Mouse (Mus musculus) layer of hippocampus, adult 11-12 months (tissue): ENCODE data around the gene Aifm1.

Experiments
- DNase-seq: peaks from one replicate; pipeline ENCODE4 v3.0.0; 2022; ENCODE audit warnings: low spot score

Aifm1 gene

DNA sequence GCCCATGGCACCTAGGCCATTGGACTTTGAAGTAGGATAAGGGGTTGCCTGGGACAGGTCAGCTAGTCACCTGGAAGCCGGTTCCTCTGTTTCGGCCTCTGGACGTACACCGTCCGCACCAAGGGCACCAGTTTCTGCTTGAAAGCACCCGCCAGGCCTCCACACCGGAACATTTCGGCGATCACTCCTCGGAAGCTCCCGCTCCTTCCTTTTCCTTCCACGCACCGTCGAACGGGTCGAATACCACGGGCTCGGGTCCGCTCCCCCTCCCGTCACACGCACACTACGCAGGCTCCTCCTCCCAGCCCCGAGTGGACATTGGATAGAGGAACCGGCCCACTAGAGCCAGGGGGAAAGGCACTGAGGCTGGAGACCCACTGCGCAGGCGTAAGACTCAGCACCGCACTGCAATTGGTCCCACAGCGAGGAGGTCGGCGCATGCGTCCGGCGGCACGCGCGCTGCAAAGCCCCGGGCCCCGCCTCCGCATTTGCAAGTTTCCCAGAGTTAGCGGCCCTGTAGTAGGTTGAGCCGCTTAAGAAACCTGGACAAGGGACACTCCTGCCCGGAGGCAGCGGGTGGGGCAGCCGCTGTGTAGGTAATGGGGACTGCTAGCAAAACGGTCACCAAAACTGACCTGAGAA is at the start of gene Aifm1:
TSS of gene Aifm1 (minus strand) at position 398 of the 642 bp plus-strand sequence.
- peak; percentile 89 for DNase-seq

DNA sequence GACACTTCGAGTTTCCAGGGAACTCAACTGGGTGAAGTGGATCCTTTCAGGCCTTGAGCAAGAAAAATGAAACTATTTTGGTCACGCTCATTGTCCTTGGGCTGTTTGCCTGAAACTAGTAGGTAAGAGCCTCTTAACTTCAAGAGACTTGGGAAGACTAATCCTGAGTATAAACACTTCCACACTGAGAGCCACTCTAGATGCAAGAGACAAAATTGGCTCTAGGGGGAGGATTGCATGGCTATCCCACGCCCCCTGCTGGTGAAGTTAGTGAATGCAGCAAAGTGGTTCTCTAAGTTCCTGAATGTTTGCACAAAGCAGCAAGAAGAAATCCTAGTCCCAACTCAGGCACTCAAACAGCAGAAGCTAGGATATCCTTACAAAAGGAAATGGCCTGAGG is 18.8 kb upstream of the Aifm1 start:
- peak; percentile 76 for DNase-seq

DNA sequence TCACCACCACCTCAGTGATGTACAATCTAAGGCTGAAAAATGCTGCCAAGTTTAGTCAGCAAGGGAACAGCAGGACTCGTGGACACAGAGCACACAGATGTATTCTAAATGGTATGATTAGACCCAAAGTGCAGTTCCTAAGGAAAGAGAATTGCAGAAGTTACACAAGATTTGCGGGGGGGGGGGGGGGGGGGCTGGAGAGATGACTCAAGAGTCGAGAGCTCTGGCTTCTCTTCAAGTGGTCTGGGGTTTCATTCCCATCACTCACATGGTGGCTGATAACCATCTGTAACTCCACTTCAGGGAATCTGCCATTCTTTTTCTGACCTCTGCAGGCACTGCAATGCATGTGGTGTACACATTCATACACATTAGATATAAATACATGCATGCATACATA is 13.1 kb upstream of the Aifm1 start:
- DNase-seq = no peak

DNA sequence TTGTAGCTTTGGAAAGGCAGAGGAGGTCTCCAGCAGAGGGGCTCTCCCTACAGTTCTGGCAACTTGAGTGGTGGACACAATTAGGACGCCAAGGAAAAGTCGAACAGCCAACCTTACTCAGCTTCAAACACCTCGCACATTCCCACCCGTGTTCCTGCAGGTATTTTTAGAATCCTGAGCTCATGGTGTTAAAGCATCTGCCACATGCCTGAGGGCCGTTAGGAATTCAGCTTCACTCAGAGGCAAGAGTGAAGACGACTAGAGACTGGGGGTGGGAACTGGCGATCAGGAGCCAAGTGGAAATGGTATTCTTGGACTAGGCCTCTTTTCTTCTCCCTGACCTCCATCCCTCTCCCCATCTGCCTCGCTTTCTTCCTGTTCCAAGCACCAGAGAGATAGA is 12.5 kb upstream of the Aifm1 start:
- DNase-seq = no peak

DNA sequence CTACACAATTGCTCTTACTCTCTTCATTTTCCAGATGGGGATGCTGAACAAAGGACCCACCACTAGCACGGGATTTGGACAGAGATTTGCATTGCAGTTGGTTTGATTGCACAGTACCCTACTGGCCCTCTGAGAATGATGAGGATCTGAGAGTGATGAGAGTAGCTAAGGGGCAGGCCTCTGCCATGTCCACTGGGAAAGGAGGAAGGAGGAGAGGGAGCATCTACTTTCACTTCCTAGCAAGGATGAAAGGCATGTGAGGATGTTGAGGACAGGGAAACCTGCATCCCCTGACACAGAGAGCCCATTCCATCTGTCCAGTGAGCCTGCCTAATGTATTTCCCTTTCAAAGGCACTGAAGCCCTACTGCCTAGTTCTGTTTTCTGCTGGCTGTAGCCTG is 12.0 kb upstream of the Aifm1 start:
- DNase-seq = no peak

DNA sequence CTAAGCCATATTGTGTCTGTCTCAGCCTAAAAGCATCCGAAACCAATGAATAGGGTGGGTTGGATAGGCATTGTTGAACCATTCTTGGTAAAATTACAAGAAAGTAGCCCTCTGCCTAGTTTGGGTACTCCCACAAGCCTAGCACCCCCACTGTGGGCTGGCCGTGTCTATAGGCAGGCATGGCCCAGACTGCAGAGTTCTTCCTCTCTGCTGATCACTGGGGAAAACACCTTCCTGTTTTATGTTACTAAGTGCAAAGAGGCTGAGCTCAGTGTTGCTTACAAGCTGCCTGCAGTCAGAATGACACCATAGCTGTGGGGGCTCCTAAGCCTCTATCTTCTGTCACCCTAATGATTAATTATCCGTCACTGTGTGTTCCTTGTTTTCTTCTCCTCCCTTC is 10.1 kb upstream of the Aifm1 start:
- no peak for DNase-seq

DNA sequence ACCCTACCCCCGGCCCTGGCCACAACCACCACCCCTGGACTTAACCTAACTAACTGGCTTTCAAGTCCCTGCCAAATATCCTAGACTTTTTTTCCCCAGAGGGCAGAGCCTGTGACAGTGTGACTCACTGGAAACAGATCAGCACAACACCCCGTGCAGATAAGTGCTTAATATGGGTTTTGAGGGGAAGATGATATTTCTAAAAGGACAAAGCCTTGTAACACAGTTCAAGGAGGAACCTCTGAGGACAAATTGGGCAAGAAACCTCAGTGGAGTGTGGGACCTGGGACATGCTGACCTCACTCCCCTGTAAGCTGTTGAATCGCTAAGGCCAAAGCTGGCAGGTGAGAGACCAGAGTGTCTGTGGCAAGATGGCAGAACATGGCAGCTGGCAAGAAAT is 8.3 kb upstream of the Aifm1 start:
- DNase-seq = no peak

DNA sequence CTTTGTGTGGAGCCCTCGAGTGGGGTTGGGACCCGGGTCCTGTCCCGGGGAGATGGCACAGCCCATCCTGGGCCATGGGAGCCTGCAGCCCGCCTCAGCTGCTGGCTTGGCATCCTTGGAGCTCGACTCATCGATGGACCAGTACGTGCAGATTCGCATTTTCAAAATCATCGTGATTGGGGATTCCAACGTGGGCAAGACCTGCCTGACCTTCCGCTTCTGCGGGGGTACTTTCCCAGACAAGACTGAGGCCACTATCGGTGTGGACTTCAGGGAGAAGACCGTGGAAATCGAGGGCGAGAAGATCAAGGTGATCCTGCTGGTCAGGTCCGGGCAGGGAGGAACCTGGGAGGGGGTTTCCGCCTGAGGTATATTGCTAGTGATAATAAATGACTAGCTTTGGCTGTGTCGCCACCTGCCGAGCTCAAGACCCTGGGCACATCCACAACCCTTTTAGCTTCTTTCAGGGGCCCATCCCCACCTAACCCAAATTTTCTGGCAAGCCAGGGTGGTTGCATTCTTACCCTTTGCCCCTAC is 6.3 kb upstream of the Aifm1 start:
- no peak for DNase-seq

DNA sequence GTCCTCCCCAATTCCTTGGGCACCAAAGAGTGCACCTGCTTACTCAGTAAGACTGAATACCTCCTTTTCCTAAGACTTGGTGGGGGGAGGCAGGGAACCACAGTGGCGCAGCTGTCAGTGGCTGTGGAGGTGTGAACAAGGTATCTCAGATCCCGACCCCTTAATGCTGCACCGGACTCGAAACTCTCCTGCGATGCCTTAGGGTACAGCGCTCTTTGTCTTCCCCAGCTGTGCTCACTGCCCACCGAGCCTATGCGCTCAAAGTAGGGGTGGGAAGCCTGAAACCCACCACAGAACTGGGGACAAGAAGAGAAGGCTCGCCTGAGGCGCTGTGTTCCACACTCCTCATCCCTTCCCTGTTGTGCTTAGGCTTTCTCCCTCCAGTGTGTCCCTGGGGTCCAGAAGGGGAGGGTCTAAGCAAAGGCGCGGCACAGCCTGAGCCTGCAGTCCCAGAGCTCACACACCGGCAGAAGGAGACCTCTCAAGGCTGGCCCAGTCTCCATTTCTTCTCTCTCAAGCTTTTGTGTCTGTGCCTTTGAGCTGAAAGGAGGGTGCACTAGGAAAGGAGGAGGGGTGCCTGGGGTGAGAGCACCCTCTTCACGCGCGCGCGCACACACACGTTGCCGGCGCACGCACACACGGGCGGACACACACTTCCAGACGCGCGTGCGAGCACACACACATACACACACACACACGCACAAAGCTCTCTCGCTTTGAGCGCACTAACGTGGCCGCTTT is 5.6 kb upstream of the Aifm1 start, which contains the start of gene Rab33a:
TSS of gene Rab33a (plus strand) at position 478 of the 741 bp plus-strand sequence.
- peak; percentile 46 for DNase-seq

DNA sequence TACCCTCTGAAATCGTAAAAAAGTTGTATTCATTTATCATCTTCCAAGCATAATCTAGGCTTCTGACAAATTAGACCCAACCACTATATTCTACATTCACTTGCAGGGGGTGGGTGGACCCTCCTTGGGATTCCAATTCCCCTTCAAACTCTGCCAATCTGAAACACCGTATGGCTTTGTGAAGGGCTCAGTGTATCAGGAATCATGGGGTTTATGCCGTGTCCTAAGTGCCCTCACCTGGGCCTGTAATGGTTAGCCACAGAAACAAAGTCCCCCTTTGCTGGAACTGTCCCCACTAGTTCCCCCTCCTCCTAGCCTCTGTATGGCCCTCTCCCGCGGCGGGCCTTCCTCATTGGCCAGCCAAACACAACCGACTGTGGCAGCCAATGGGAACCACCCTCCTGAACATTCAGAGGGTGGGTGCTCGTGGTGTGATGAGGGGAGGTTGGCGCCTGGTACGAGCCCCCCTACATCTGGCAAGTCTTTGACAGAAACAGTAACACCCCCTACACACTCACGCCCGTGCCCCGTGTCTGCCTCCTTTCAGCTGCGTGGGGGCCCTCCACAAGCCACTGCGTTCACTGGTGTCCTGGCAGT is 4.9 kb upstream of the Aifm1 start:
- peak; percentile 57 for DNase-seq

DNA sequence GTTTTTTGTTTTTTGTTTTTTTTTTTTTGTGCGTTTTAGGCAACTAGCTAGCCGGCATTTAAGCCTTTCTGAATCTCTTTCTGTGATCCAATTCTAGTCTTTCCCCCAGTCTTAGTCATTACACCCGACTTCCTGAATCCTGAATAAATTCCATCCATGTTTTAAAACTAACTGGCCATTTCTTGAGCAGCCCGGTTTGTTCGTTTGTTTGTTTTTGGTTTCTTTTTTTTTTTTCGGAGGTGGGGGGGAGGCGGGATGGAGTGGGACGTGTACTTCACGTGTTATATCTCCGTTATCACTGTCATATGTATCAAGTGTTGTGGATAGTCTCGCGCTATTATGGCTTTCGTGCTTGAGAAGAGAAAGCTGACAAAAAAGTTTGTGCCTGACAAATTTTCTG is 461 bp upstream of the Aifm1 start:
- no peak for DNase-seq

DNA sequence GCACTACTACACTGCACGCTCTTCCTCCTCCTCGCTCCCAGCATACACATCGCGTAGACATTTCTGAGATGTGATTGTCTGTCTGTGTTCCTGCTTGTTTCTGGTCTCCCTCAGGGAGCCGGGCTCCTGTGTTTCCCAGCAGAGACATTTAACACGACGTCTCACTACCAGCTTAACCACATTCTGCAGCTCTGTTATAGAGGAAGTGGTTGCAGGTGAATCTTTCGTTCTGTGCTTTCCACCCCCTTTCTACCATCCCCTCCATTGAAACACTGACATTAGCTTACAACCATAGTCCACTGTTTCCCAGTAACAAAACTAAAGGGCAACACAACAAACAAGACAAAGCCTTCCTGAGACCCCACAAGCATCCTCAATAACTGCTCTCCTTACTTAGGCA is 19.6 kb downstream of the Aifm1 start:
- no peak for DNase-seq

DNA sequence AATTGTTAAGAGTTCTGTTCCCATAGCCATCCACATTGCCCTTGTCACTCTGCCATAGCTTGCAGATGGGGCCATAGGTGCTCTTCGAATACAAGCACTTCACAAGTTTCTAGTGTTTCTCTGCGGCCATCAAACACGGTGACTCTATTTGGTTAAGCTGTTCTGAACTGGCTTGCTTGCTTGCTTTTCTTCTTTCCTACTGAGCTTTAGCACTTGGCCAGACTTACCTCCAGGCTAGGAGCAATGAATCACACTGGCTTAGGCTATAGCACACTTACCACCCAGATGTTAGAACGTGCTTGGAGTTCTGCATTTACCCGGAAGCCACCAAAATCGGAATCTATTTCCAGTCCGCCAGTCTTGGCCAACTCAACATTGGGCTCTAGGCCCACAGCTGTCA is 31.7 kb downstream of the Aifm1 start:
- DNase-seq = no peak

DNA sequence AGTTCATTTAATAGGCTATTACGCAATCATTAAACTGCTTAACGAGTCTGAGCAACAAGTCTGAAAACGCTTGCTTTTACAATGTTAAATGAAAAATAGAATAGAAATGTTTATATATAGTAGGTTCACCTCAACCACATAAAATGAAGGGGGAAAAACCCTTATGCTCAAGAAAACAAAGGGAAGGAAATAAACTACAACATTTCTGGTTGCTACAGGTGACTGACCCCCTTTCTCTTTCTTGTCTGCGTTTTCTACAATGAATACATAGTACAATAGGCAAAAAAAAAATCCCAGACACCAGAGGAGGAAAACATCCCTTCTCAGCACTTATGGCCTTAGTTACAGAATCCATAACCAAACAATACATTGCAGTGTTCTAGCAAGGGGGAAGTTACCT is 32.3 kb downstream of the Aifm1 start:
- no peak for DNase-seq

DNA sequence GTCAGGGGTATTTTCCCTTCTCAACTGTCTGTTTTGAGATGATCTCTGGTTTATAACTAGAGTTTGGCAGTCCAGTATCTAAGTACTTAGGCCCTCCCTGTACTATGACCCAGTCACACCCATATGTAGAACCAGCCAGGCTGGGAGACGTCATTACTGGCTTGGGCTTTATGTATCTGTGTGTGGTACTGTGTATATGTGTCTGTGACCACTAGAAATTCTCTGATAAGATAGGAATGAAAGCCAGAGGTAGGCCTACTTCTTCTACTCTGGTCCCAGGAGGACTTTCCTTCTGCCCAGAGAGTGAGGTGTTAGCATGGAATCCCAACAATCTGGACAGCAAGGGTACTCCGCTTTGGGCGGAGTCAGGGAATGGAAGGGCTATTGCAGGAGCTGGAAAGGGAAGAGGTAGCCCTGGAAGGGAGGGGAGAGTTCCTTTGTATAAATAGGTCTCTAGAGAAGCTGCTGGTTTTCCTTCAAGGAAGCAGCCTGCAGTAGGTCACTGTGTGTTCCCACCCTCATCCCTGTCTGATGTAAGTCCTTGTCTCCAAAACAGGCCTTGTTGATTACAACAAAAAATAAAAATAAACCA is 45.9 kb downstream of the Aifm1 start:
- DNase-seq = no peak

DNA sequence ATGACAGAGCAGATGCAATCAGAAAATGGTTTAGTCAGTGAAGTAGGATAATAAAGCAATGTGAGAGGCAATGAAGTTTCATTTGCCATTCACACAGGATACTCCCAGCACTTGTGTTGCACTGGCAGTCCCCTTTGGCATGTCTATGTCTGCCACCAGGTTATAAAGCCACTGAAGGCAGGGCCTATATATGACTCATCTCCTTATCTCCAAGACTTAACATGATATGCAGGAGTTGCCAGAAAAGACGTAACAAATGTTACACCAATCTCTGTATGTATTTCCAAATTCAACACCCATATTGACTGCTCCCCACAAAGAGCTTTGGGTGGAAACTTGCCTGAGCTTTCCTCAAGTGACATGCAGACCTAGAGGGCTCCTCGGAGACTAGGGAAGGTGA is 47.2 kb downstream of the Aifm1 start:
- DNase-seq = no peak

DNA sequence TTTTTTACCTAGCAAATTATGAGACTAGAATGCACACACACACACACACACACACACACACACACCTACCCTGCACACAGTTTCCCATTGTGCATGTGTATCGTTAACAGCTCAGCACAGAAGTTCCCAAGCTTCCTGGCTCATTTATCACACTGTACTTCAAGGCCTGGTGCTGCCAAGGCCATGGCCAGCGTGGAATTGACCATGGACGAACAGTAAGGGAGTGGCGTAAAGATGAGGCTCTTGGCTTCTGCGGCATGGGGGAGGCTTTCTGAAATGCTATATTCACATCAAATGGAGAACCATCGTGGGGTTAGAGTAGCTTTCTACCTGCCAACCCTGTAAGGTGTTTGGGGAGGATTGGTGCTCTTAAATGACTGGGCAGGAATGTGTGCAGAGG is 48.9 kb downstream of the Aifm1 start:
- DNase-seq = no peak

DNA sequence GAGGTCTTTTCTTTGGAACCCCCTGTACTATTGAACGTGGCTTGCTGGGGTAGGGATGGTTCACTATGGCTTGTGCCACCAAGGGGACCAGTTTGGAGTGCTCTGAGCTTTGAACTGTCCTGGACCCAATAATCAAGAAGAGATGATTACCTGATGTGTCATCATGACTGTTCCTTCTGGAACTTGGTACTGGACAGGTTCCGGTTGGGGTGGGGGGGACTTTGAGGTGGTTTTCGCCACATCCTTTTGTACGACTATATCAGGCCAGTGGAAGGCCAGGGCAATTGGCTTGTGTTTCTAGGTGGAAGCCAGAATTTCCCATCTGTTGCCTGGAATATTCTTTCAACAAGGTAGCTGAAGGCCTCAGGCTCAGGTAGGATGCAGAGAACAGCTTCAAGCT is 49.7 kb downstream of the Aifm1 start:
- no peak for DNase-seq

DNA sequence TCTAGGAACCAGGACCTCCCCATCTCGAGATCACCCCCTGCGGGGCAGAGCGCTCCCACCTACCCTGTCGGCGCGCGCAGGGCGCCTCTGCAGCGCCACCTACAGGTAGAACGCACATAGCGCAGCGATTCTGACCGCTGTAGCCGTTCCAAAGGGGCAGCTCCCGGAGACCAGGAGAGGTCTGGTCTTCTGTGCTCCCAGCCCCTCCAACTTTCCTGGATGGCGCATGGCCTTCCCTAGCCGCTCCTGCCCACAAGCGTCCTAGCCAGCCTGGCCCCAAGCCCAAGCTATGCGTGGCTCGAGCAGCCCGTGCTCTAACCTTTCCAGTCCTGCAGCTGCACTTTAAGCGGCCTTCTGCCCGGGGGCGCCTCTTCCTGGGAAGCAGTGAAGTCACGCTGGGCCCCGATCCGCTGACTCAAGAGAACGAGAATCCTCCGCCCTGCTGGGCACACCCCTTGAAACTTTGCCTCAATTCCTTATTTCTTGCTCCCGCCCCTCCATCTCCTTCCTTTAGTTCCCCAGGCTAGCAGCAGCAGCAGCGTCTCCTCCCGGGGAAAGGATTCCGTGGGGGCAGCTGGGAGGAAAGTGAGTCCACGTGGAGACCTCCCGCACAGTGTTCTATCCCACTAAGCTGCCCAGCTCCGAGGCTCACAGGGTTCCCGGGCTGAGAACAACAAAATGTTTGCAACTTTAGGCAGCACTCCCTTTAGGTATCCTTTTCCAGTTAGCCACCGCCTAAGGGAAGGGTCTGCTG is 50.4 kb downstream of the Aifm1 start, which contains the start of gene Elf4:
TSS of gene Elf4 (minus strand) at position 379 of the 754 bp plus-strand sequence.
- DNase-seq = peak; percentile 30

DNA sequence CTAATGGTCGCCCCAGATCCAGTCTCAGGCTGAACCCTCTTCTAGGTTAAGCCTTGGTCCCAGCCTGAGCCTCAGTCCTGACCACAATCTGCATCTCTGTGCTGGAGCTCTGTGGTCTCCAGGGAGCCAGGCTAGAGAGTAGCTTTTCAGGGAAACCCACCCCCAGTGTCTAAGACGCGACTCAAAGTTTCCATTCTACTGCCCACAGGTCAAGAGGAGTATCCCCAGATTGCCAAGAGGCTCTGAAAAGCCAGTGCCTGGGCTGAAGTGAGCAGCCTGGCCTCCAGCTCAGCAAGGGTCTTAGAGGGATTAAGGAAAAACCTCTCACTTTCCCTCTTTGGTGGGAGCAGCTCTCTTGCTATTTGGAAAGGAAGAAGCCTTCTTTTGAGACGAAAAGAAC is 51.1 kb downstream of the Aifm1 start:
- DNase-seq = no peak

DNA sequence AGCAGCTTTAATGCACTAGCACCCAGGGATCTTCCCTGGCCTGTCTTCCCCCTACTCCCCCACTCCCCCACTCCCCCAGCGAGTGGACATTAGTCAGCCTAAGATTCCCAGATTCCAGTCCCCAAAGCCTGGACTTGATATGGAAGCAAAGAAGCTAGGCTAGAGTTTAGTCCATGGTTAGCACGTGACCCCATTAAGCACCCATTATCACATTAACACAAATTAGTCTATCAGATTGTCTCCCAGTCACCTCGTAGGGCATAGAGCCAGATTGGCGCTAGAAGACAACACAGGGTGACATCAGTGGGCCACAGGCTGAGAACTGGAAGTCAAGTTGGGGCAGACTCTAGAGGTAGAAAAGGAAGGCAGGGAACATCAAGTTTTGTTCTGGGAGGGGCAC is 52.4 kb downstream of the Aifm1 start:
- DNase-seq = no peak

DNA sequence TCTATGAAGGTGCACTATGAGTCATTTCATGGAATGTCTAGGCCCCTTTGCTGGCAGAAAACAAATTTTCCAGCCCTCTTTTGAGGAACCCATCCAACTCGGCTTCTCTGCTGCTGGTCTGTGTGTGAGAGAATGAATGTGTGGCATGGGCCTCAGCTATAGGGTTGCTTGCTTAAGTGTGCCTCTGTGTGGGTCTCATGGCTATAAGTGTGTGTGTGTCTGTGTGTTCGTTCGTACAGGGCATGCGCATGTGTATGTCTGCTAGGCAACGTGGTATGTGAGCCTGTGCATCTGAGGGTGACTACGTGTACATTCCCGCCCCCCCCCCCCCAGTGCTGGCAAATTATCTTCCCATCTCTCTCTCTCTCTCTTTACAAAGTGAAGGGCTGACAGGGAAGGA is 52.9 kb downstream of the Aifm1 start:
- no peak for DNase-seq
